Mouse (Mus musculus) ES-Bruce4 (cell line): ENCODE data around the gene Ccdc121. TPM values are rescaled to one million over a fixed set of nuclear protein-coding genes. Genes with fewer than 3 reads are reported as not detected.

Source experiments
- H3K27ac ChIP-seq: 2 replicates; pipeline ENCODE4 v1.5.1; 2012; ENCODE audit warnings: low read length, inconsistent platforms; ENCODE audit not compliant: insufficient read depth
- H3K27me3 ChIP-seq: 2 replicates; pipeline ENCODE4 v1.6.1; 2012; ENCODE audit warnings: mild to moderate bottlenecking, low read length, inconsistent platforms; ENCODE audit not compliant: control insufficient read depth, poor library complexity, insufficient read depth, severe bottlenecking
- H3K36me3 ChIP-seq: 2 replicates; pipeline ENCODE4 v1.6.1; 2012; ENCODE audit warnings: inconsistent platforms, mild to moderate bottlenecking, low read length, moderate library complexity; ENCODE audit not compliant: control insufficient read depth, poor library complexity, insufficient read depth, severe bottlenecking
- H3K4me1 ChIP-seq: one replicate; pipeline ENCODE4 v1.8.1; 2011; ENCODE audit warnings: low read length; ENCODE audit not compliant: control insufficient read depth, insufficient read depth
- H3K4me3 ChIP-seq: 2 replicates; pipeline ENCODE4 v1.5.1; 2011; ENCODE audit warnings: low read depth, mild to moderate bottlenecking, low read length
- H3K9ac ChIP-seq: 2 replicates; pipeline ENCODE4 v1.6.1; 2012; ENCODE audit warnings: low read depth, mild to moderate bottlenecking, inconsistent platforms; ENCODE audit not compliant: poor library complexity, severe bottlenecking
- H3K9me3 ChIP-seq: replicated peaks from 2 replicates; pipeline ENCODE4 v1.6.1; 2012; ENCODE audit warnings: mild to moderate bottlenecking, low read length, inconsistent platforms; ENCODE audit not compliant: control insufficient read depth, poor library complexity, insufficient read depth, severe bottlenecking
- CTCF ChIP-seq: IDR thresholded peaks from one replicate; pipeline ENCODE4 v1.8.1; 2011; ENCODE audit warnings: low read depth, low read length
- EP300 ChIP-seq: IDR thresholded peaks from 2 replicates; pipeline ENCODE4 v1.6.1; 2011; ENCODE audit warnings: low read depth, low read length; ENCODE audit not compliant: insufficient read depth
- POLR2A ChIP-seq: IDR thresholded peaks from one replicate; pipeline ENCODE4 v1.8.1; 2011; ENCODE audit warnings: low read length; ENCODE audit not compliant: insufficient read depth
- polyA plus RNA-seq: library from polyadenylated mRNA; stranded (reverse); fragments of >200 nt; gene quantifications from 2 replicates; pipeline ENCODE4 v1.2.4, GENCODE M21; 2011; ENCODE audit warnings: low read depth; ENCODE audit not compliant: missing spikeins, insufficient read depth, insufficient read length

Gene Ccdc121
- polyA plus RNA-seq, 1 experiment, result not detected

DNA sequence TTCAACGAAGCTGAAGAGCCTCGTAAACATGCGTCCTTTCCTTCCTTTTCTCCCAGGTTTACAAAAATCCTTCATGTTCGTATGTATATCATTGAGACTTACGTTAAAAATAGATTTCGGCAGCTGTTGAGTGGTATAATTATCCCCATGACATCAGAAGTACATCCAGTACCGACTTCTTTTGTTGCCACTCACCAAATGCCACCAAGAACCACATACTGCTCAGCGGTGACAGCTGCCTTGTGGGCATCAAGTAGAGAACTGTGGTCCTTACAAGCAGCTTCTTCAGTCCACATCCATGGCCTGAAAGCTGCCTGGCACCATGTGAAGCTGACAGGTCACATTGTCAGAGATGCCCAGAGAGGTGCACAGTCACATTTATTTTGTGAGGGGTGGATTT is 38.7 kb upstream of the Ccdc121 start:
- Histone ChIP-seq H3K27ac (no peak overlapping the region), H3K9me3 (no peaks in the 10 kb centered on the region), H3K4me1 (no peaks in the 10 kb centered on the region), H3K4me3 (no peak overlapping the region), H3K36me3 (no peaks in the 10 kb centered on the region), H3K9ac (no peak overlapping the region), H3K27me3 (no peaks in the 10 kb centered on the region; the same call in 1 of the 2 replicates)
- no peak for TF ChIP-seq EP300

GRCm38 (mm10) chr1:181545044-181545772 is 34.0 kb upstream of the Ccdc121 start:
- Histone ChIP-seq H3K9me3 (no peaks in the 10 kb centered on the region), H3K36me3 (no peaks in the 10 kb centered on the region), H3K4me3 (no peak overlapping the region), H3K9ac (no peak overlapping the region), H3K27ac (no peak overlapping the region), H3K27me3 (no peaks in the 10 kb centered on the region), H3K4me1 (no peaks in the 10 kb centered on the region)
- TF ChIP-seq CTCF (peak; percentile 49), EP300 (no peak)

DNA sequence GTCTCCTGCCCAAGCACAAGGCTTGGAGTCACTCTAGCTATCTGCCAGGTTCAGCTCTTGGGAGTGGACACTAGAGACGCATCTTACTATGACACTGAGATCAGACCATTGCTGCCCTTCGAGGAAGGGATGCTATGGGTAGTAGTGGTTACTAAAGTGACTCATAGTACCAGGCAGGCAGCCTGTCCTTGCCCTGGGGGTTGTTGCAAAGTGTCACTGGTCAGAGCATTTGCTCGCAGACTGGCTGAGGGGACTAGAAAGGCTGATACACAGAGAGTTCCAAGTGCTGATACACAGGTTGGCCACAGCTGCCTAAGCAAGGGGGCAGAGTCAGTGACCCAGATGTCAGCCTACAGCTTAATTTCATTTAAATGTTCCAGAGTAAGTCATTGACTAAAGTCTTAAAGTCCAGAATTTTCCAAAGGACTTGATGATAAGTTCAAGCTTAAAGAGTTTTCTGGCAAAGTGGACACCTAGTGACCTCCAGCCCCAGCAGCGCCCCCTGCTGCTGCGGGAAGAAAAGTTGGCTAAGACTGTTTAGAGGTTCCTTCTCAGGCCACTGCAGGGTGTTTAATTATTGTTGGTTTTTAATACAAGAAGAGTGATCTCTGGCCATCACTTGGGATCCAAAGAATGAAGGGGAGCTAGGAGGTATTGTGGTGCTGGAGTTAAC is 32.6 kb upstream of the Ccdc121 start:
- no peak overlapping the region for H3K9ac ChIP-seq
- H3K9me3 ChIP-seq, result no peaks in the 10 kb centered on the region
- peak; percentile 35 for TF ChIP-seq CTCF
- TF ChIP-seq POLR2A, result no peak
- H3K36me3 ChIP-seq, result no peaks in the 10 kb centered on the region
- no peak overlapping the region for H3K27ac ChIP-seq
- H3K4me3 ChIP-seq, result no peak overlapping the region
- no peaks in the 10 kb centered on the region for H3K4me1 ChIP-seq
- no peaks in the 10 kb centered on the region for H3K27me3 ChIP-seq

DNA sequence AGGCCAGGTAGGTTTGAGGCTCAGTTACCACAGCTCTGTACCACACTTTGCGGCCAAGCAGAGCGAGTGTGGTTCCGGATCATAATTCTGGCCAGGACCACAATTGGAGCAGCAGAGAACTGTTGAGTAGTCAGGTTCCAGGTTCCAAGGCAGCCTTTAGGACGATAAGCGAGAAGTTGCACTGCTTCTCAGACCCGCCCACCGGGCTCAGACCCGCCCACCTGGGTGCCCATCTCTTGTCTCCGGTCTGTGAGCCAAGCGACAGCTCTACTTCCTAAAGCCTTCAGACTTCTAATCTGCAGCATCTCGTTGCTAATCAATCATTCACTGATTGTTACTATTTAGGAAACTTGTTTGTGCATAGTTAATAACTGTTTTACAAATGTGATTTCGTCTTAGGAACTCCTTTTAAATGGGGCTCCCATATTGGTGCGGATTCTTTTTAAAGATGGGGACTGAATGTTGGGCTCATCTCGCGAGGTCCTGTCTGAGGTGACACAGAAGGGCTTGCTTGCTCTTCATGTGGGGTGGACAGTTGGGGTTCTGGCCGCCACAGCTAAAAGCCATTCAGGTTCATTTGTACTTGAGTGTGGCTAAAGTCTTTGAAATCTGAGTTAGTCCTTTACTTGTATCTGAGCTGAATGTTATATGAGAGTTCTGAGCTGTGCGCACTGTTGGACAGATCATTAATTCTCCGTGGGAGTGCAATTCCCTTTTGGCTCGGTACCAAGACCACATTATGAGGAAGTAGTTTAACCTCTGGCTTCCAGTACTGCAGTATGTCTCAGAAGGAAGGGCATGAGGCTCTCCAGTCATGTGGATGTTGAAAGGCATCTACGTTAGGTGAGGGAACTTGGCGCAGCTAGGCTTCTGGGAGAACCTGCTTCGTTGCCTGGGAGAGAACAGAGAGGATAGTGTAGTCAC is 28.9 kb upstream of the Ccdc121 start:
- Histone ChIP-seq H3K4me1 (no peaks in the 10 kb centered on the region), H3K27ac (no peak overlapping the region), H3K4me3 (no peak overlapping the region), H3K27me3 (no peaks in the 10 kb centered on the region), H3K9ac (no peak overlapping the region), H3K9me3 (no peaks in the 10 kb centered on the region), H3K36me3 (no peaks in the 10 kb centered on the region)
- TF ChIP-seq CTCF (no peak), EP300 (no peak), POLR2A (no peak)

DNA sequence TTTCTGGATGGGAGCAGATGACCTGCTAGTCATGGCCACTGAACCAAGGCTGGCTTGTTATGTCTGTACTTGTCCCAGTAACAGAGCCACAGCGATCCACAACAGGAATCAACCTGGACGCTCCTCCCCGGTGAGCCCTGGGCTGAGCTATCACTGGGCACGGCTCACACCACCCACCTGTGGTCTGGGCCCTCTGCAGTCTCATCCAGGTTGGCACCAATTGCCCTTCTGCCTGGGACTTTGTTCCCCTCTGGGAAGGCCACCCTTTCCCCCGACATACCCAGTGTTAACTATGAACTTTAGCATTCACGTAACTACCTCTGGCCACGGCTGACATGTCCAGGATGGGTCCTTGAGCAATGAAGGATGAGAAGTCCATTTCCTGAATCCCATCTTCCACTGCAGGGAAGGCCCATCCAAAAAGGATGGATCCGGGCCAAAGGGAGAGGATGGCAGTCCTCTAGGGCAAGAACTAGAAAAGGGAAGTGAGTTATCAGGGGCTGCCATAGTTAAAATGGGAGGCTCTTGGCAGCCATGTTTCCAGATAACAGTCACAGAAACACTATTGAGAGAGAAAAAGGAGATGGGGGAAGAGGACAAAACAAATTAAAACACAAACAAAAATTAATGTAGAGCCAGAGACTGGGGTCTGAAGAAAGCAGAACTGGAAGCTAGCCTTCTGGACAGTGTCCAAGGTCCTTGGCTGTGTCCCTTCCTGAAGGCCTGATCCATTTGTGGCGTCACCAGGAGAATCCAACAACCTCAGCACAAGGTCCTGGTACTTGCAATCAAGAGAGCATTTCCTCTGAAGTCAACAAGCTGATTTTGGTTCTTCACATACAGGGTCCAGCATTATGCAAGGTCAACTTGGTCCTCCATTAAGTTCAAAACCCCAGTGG is 26.6 kb upstream of the Ccdc121 start:
- Histone ChIP-seq H3K9me3 (no peaks in the 10 kb centered on the region), H3K27ac (no peak overlapping the region), H3K4me3 (no peak overlapping the region), H3K27me3 (no peaks in the 10 kb centered on the region), H3K9ac (no peak overlapping the region), H3K4me1 (no peaks in the 10 kb centered on the region), H3K36me3 (no peaks in the 10 kb centered on the region)
- TF ChIP-seq CTCF (no peak), EP300 (no peak), POLR2A (no peak)
